Mouse (Mus musculus) mouse trophoblast stem cell (cell line): ENCODE results near the gene Setdb2.
"Not testable (repeated sequence)": the region's sequence is repeated elsewhere in the genome, so short reads cannot be mapped to it uniquely, and the experiment has no call there.

Experiments
- in situ Hi-C, 2 experiments: fragments of 300-500 bp; cut with MseI, MboI; formaldehyde crosslinking; loops; 2 replicates in 1 of 2; 3 replicates in 1 of 2; pipeline ENCODE4 v1.15.1; 2025

The Setdb2 gene

DNA sequence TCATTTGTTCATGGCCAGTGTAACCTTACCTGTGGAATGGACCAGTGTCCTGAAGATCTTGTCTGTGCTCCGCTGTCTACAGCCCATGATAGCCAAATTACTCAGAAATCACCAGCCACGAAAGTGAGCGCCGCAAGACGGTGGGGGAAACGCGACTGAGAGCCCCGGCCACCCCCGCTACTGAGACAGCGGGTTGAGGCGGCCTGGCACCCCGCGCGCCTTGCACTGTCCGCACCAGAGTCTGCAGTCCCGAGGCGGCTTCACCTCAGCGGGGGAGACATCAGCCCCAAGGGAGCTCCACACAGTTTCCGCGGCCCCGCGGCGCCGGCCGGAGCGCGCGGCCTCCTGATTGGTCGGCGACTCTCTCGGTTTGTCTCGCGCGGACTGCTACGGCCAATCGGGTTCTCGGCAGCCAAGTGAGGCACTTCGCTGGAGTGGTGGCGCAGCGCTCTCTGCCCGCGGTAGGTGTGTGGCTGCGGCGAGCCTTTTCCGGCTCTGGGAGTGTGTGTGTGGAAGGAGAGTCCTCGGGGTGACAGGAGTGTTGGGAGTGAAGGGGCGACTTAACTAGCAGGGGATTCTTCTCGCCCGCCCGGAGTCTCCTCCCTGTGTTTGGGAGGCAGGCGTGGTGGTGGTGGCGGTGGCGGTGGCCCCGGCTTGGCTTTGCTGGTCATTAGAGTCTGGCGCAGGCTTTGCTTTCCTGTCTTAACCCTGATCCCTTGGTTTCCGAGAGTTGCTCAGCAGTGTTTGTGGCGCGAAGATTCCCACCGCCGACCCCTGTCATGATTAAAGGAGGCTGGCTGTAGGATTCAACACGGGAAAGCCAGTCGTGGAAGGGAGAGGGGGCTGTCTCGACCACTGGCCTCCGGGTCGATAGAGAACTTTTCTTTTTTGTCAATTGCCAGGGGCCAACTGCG, at the start of gene Setdb2, which contains the start of gene Cab39l:
TSS of gene Setdb2 (minus strand) at position 327 of the 914 bp plus-strand sequence.
TSS of gene Cab39l (plus strand) at position 415 of the 914 bp plus-strand sequence.
- in situ Hi-C loops, result no loop called here

DNA sequence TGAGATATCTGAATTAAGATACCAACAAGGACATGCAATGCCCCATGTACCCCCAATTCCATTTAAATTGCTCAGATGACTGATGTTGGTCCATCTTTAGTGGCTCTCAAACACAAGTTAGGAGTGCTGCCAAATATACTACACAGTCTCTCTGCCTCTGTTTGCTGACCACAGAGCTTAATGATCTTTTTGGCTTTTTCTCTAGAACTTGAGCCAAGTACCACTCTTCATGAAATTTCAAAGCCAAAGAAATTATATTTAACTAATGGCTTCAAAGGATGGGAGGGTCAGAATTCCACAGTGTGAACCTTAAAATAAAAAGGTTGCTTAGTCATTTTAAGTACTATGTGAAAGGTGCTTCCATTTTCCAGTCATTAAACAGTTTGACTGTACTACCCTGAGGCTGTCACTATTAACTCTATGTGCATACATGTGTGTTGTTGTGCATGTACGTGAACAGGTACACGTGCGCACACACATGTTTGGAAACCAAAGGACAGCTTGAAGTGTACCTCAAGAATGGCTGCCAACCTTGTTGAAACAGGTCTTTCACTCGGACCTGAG, 44.6 kb upstream of the Setdb2 start:
- in situ Hi-C loops, result no loop called here

DNA sequence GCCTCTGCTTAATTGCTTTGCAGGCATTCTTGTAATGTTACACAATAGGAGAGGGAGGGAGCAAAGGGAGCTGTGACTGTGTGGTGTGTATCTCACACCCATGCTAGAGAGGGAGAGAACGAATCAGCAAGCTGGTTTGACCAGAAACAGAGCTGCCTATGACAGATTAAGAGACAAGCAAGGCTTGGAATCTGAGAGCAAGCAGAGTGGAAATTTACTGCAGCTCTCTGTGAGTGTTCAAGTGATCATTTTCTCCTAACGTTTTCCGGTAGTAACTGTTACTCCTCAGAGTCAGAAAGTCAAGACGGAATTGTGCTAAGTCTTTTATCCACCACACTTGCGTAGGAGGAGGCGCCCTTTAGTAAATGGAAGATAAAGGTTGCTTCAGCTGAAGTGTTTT, 38.0 kb upstream of the Setdb2 start:
- in situ Hi-C loops, result no loop called here

DNA sequence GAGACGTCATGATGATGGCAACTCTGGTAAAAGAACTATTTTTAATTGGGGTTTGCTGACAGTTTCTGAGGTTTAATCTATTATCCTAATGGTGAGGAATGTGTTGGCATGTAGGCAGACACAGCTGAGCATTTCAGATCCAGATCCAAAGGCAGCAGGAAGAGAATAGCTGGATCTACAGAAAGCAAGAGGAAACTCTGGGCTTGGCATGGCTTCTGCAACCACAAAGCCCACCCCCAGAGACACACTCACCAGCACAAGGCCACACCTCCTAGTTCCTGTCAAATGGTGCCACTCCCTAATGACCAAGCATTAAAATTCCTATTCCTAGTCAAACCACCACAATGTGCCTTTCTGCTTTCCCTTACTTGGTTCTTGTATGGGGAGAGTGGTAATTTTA, 30.1 kb upstream of the Setdb2 start:
- in situ Hi-C loops, result no loop called here

DNA sequence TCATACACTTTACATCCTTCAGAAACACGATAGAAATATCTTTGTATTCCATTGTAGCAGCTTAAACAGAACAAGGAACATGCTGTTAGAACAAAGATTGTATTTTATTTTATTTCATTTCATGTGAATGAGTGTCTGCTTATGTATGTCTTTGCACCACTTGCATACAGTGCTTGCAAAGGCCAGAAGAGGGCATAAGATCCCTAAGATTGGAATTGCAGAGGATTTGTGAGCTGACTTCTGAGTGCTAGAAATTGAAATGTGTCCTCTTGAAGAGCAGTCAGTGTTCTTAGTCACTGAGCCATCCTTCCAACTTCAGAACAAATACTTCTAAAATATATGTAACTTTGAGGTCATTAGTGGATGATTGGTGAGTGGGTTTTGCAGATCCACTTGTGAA, 27.1 kb upstream of the Setdb2 start:
- in situ Hi-C loops, result no loop called here

DNA sequence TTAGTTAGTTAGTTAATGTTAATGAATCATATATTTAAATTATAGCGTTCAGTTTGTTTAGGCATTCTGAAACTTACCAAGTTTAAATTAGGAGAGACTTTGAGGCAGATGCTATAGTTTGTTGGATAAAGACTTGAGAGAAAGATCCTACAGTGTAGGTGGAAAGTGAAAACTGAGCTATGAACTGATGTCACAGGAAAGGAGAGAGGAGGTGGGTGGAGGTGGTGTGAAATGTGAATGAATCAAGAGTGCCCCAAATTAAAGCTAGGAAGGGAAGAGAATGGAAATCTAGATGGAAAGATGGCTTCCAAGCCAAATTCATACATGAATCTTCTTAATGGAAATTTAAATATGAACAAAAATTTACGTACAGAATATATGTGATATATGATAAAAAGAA, 25.8 kb upstream of the Setdb2 start:
- in situ Hi-C loops, result no loop called here

DNA sequence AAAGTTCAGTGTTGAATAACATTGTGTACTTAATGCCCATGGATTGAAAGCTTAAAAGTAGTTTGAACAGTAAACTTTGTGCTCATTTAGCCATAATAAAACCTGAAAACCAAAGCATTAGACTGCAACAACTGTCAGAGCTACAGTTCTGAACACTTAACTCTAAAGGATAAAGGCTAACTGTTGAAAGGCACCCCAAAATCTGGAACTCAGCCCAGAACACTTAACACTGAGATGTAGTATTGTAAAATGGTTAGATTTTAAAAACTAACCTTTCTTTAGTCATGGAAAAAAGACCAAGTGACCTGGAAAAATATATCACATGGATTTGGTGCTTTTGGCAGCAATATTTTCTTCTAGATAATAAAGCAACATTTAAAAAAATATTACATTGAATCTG, 7.3 kb upstream of the Setdb2 start:
- in situ Hi-C loops, result no loop called here

DNA sequence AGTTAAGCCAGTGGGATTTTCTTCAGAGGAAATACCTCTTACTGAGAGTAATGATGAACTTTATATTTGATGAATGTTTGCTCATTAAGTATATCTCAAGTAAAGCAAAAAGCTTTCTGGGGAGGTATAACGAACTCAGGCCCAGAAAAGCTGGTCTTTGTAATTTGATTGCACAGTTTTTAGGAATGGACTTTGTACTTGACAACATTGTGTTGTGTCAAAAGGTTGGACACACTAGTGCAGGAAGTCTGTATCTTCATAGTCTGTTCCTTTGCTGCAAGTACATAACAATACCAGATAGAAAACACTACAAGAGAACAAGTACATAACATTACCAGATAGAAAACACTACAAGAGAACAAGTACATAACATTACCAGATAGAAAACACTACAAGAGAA, 4.7 kb upstream of the Setdb2 start:
- in situ Hi-C loops, result no loop called here

DNA sequence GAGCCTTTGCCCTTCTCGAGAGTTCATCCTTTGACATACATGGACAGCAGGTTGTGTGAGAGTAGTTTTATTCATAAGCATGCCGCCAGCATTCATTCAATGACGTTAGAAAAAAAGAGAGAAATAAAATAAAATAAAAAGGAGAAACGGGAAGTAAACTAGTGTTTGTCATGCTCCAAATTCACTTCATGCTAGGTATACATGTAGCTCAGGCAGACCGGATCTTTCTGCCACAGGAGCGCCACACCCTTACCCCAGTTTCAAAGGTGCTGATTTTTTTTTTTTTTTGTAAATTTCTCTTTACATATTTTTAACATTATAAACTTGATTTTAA, 755 bp upstream of the Setdb2 start:
- in situ Hi-C loops, result no loop called here

DNA sequence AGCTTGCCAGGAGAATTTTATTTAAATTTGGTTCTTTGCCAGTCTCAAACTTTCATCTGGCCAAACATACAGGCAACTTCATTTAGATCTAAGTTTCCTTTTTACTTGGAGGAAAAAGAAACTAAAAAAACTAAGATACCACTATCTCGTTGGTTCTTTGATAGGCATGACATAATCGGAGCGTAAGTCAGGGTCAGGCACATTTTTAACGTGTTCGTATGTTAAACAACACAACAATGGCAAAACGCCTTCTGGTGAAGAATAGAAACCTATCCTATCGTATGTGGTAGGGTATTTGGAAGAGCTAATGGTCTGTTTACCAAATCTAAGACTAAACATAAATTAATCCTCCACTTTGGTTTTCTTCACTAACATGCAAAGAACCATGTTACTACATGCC, 645 bp downstream of the Setdb2 start:
- in situ Hi-C loops, result no loop called here

DNA sequence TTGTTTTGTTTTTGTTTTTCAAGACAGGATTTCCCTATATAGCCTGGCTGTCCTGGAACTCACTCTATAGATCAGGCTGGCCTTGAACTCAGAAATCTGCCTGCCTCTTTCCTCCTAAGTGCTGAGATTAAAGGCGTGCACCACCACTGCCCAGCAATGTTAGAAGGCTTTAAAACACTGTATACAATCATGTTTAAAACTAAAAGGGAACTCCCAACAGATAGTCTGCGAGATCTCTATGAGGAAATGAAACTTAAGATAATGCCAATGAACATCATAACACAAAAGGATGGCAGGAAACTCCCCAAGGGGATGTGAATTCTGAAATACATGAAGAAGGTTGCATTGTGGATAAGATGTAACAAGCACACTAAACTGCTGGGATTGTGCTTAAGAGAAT, 2.2 kb downstream of the Setdb2 start:
- in situ Hi-C loops, result no loop called here

DNA sequence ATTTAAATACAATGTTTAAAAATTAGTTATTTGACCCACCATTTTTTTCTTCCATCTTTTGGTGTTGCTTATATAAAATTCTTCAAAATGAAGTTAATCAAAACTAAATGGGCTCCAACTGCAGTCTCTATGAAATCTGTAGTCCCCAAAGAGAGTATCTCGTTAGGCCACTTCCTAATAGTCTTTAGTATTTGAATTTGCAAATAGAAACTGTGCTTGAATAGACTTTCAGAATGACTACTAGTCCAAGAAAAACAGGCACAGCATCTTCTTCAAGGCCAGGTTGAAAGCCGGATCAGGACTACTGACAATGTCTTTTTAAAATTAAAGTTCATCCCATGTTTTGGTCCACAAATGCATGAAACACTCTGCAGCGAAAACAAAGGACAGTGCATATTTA, 3.3 kb downstream of the Setdb2 start:
- in situ Hi-C loops, result no loop called here

DNA sequence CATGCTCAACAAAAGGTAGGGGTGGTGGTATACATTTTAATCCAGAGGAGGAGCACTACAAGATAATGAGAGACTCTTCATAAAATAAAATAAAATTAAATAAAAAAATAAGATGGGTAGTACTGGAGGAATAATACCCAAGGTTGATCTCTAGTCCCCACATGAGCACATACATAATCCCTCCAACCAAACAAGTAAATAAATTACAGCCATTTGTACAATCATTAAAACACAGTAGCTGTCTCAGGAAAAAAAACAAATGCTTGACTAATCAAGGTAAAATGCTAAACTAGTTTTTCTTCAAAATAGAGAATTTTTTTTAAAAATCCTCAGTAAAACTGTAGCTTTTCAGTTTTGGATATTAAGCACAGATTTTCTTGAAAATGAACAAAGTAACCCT, 5.5 kb downstream of the Setdb2 start:
- in situ Hi-C loops, result no loop called here

DNA sequence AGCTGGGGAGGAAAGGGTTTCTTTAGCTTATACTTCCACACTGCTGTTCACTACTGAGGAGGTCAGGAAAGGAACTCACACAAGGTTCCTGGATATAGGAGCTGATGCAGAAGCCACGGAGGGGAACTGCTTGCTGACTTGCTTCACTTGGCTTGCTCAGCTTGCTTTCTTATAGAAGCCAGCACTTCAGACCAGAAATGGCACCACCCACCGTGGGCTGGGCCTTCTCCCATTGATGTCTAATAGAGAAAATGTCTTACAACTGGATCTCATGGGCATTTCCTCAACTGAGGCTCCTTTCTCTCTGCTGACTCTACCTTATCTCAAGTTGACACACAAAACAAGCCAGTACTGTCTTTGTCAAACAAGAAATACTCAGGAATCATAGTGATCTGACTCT, 6.8 kb downstream of the Setdb2 start:
- in situ Hi-C loops, result no loop called here

DNA sequence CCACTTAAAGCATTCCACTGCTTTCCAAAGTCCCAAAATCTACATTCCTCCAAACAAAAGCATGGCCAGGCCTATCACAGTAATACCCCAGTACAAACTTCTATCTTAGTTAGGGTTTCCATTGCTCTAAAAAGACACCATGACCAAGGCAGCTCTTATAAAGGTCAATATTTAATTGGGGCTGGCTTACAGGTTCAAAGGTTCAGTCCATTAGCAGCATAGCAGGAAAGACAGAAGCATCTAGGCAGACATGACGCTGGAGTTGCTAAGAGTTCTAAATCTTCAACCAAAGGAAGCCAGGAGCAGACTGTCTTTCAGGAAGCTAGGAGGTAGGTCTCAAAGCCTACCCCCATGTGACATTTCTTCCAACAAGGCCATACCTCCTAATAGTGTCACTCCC, 10.1 kb downstream of the Setdb2 start:
- in situ Hi-C loops, result no loop called here

DNA sequence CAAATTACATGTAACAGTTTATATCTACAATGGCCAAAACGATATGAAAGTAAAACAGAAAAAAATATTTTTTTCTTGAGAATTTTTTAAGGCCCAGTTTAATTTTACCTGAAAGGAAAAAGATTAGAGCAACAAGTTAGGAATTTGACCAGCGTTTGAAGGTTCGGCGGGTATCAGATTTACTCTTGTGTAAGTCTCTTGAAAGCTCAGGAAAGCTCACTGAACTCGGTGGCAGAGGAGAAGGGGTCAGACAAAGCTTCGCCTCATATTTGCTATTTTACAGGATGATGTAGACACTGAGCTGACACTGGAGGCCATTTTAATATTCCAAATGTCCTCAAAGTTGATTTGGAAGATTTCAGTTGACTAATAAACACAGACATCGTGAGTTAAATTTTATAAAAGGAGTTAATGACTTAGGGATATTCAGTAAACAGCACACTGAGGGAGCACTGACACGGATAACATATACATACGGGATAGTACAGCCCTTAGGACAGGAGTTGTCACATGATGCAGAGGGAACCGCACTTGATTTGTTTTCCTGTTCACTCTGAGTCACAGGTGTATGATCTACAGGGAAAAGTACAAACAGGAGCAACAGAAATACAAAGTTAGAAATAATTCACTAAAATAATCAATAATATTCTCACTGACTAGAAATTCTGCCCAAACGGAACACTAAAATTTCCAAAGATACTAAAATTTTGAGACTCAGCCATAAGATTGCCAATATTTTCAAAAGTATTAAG, 17.6 kb downstream of the Setdb2 start:
- in situ Hi-C loops, result no loop called here

DNA sequence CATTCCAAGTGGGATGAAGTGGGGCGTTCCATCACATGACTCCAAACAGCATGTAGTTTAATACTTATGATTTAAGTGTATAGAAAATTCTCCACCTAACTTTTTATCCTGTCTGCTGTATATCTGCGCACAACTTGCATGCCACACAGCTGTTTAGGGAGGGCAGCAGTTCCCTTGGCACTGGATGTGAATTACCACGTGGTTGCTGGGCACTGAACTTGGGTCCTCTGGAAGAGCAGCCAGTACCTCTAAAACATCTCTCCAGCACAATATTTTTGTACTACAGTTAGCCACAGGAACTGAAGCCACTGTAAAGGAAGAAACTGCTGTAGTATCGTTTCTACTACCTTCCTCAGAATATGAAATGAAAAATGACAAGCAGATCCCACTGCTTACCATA, 22.5 kb downstream of the Setdb2 start:
- in situ Hi-C loops, result no loop called here

DNA sequence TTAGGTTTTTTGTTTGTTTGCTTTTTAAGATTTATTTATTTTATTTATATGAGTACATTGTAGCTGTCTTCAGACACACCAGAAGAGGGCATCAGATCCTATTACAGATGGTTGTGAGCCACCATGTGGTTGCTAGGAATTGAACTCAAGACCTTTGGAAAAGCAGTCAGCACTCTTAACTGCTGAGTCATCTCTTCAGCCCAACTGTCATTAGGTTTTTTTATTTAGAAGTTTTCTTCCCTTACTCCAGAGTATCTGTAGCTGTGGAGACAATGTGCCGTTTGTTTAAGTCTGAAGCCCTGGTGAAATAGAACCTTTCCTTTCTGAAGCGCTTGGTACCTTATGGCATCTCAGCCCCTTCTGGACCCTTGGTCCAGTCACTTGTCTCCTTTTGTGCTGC, 25.7 kb downstream of the Setdb2 start:
- in situ Hi-C loops, result not testable (repeated sequence)

DNA sequence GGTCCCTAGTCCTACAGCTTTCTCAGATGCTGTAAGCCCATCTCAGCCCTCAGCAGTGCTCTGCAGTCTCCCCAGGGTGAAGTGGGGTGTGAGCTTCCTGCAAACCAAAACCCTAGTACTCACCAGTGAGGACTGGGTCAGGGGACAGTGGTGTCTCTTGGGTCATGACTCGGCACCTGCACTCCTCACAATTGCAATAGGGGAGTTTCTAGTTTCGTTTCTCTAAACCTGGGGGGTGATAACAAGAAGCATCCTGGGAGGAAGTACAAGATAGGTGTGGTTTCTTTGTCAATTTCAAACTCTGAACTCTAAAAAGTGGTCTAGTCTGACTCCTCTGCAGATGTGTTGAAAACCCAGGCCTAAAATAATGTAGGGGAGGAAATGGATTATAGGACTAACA, 43.7 kb downstream of the Setdb2 start:
- in situ Hi-C loops, result no loop called here

DNA sequence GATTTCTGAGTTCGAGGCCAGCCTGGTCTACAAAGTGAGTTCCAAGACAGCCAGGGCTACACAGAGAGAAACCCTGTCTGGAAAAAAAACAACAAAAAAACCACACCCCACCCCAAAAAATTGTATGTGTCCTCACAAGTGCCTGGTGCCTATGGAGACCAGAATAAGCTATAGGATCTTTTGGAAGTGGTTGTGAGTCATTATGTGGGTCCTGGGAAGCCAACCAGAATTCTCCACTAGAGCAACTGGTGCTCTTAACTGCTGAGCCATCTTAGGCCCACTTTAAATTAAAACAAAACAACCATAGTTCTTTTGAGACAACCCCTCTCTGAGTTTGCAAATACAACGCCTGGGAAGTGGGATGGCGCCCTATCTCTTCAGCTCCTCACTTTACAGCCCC, 45.4 kb downstream of the Setdb2 start, which contains the start of gene Phf11c:
TSS of gene Phf11c (minus strand) at position 101 of the 400 bp plus-strand sequence.
- in situ Hi-C loops, result no loop called here

DNA sequence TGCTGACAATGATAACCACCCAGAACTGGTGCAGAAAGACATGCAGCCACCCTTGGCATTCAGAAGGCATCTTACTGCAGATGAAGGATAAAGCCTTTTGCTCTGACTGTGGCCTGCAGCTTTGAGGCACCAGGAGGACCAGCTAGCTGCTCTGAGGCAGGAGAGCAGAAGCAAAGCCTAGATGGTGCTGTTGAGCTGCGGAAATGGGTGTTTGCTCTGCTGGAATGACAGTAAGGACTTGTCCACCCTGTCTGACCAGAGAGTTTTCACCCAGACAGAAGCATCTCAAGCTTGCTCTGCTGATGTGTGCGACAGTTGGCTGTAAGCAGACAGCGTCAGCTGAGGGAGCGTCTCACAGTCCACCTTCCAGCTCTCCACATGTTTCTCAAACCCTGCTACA, 50.5 kb downstream of the Setdb2 start:
- in situ Hi-C loops, result not testable (repeated sequence)

DNA sequence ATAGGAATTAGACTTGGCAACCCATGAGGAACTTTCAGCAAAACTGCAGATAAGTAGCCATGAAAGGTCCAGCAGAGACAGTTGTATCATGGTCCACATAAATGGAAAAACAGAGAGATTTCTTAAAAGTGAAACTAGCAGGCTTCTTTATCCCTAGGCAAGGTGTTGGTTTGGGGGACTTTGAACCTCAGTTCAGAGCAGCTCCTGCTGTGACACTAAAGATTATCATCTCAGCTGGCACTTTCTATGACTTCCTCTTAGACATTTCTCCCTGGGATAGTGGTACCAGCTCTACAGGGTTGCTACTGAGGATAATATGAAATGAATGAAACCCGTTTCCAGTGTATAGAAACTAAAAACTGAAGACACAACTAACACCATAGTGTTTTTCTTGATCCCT, 51.2 kb downstream of the Setdb2 start:
- in situ Hi-C loops, result no loop called here
